Mouse (Mus musculus) liver (tissue): Measurements from ENCODE around the gene Col6a4.

ENCODE experiments used
- DNase-seq: peaks from one replicate; pipeline ENCODE4 v3.0.0-alpha.2; 2020; ENCODE audit warnings: mixed read lengths

The Col6a4 gene

DNA sequence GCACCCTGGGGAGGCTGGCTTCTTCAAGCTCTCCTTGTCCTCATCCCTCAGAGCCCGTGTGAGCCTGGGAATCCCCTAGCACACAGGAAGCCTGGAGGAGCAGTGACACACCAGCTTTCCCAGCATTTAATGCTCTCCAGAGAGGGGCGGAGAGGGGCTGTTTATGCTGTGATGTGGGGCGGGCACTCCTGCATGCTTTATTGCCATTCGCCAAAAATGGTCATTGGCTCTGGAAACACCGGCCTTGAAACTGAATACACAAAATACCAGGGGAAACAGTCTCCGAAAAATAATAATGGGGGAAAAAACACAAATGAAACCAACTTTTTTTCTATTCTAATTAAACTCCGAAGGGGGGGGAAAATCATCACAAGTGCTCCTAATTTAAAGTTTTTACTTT lies at the start of gene Col6a4:
Gene Col6a4, minus strand, starts transcription at position 101 of the 400 bp plus-strand sequence.
- DNase-seq = no peak

GRCm38 (mm10) chr9:106145582-106145981 lies 49.0 kb upstream of the Col6a4 start:
- no peak for DNase-seq

- DNase-seq = no peak
Measured at GRCm38 (mm10) chr9:106144176-106144575, 47.6 kb upstream of the Col6a4 start.

GRCm38 (mm10) chr9:106141955-106142354 lies 45.4 kb upstream of the Col6a4 start:
- no peak for DNase-seq

DNA sequence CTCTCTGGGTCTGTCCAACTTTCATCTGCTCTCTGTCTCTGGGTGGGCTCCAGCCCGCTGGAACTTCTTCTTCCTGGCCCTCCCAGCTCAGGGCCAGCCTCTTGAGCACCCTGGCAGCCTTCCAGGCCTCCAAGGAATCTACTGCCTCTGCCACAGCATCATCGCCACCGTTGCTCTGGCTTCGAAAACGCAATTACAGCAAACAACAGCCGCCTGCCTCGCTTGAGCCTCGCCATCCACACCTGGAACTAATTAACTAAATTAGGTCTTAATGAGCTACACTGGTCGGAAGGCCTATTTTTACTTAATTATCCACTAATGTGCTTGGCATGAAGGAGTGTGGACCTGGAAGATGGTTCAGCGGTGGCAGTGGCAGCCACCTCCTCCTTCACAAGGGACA lies 43.2 kb upstream of the Col6a4 start:
- DNase-seq = no peak

DNA sequence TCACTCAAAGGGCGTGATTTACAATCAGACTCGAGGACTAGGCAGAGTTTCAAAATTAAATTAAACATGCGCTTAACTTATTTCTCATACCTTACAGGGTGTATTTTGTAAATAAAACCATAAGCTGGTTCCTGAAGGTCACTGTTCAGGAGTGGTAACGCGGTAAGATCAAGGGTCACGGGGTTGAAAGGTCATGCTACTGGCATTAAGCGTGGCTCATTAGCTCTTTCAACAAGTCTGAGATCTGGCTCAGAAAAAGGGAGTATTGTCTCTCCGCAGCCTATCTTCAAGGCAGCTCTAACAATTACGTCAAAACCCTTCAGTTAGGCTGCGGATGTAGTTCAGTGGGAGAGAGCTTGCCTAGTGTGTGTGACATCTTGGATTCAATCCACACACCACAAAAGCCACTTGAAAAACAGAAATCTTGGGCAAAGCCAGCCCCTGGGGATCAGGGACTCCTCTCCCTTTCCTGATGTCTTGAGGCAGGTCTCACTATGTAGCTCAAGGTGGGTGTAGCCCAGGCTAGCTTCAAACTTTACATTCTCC lies 41.2 kb upstream of the Col6a4 start:
- no peak for DNase-seq

- DNase-seq = no peak
Measured at GRCm38 (mm10) chr9:106130250-106130649, 33.7 kb upstream of the Col6a4 start.

DNA sequence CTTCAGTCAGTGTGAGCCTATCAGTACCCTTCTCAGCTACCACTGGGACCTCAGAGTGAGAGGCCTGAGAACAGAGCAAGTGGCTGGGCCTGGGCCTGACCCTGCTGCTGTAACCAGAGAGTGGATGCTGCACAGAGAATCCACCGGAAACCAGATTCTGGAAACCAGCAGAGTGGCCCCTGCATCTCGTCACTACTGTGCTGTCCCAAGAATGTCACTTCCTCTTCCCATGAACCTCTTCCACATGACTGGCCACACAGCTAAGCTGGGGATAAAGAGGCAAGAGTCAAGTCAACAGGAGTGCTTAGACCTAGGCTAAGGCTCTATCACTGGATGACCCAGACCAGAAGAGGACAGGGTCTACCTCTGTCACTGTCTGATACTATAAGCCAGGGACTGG lies 32.5 kb upstream of the Col6a4 start:
- DNase-seq = no peak

GRCm38 (mm10) chr9:106126786-106127251 lies 30.2 kb upstream of the Col6a4 start:
- no peak for DNase-seq

DNA sequence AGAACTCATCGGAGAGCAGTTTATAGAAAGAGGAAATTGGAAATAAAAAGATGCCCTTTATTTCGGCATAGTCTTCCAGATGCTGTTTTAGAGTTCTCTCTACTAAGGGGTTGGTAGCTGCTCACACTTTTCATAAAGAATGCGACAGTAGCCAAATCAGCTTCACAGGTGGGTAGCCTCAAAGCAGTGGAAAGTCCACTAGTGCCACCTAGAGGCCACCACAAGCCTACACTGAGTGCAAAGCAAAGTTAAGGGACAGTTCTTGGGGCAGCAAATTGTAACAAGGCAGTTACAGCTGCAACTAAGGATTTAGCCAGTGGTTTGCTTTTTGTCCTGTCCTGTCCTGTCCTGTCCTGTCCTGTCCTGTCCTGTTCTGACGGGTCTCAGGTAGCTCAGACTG lies 27.0 kb upstream of the Col6a4 start:
- DNase-seq = peak; percentile 13

GRCm38 (mm10) chr9:106119075-106119474 lies 22.5 kb upstream of the Col6a4 start:
- DNase-seq = no peak

GRCm38 (mm10) chr9:106115801-106116424 lies 19.3 kb upstream of the Col6a4 start:
- no peak for DNase-seq

- peak; percentile 51 for DNase-seq
Measured at GRCm38 (mm10) chr9:106112770-106113423, 16.3 kb upstream of the Col6a4 start.

DNA sequence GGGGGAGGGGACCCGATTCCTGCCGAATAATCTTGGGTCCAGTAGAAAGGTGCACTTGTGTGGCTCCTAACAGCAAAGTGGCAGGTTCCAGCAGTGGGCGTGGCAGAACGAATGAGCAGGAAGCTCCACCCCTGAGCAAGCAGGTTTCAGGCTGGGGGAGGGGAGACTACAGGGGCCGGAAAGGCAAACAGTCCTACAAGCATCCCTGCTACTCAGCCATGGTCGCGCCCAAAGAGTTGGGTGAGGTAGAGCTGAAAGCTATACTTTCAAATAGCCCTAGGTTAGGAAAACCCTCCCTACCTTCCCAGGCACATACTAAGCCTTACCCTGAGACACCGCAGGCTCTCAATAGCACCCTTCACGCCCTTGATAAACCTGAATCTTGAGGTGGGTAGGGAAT lies 9.7 kb upstream of the Col6a4 start:
- no peak for DNase-seq

DNA sequence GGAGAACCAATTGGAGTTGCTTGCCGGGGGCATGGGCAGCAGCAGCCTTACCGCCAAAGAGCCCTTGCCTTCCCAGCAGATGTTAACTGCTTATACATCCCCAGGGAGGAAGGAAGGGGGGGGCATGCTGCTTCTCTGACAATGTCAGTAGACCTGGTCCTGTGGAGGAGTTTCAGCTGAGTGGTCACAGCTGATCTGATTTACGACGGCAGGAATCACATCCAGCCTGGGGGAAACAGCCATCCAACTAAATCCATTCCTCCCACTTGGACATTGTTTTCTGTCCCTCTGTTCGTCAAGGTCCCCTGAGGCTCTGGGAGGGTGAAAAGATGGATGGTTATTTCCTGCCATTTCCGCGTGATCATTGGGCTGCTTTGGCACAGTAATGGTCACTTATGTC lies 7.8 kb upstream of the Col6a4 start:
- DNase-seq = no peak

DNA sequence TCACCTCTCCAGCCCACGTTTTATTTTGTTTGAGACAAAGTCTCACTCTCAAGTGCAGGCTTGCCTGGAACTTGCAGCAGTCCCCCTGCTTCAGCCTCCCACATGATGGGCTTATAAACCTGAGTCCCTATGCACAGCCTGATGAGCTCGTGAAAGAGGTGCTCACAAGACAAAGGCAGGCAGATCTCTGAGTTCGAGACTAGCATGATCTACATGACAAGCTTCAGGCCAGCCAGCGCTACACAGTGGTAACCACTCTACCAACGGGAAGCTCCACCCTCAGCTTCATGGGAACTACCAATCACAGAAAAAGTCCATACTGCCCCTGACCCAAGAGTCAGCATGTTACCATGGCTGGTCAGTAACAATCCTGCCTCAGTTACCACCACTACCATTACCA lies 4.6 kb upstream of the Col6a4 start:
- no peak for DNase-seq

GRCm38 (mm10) chr9:106100262-106100661 lies 3.7 kb upstream of the Col6a4 start:
- no peak for DNase-seq

- DNase-seq = no peak
Measured at GRCm38 (mm10) chr9:106099379-106100021, 2.9 kb upstream of the Col6a4 start.

DNA sequence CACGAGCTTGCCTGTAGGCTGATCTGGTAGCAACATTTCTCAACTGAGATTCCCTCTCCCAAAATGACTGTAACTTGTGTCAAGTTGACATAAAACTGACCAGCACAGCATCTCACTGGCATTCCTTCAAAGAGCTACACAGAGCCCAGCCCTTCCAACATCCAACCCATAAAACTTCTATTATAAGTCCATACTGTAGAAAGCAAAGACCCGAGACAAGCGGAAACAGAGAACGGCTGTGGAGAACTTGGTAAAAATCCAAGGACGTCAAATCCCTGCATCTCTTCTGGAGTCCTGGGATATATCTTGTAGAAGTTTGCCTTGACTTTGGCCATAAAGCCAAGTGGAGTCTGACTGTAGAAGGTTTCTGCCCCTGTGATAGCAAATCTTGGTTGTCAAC lies 15.1 kb downstream of the Col6a4 start:
- DNase-seq = no peak

DNA sequence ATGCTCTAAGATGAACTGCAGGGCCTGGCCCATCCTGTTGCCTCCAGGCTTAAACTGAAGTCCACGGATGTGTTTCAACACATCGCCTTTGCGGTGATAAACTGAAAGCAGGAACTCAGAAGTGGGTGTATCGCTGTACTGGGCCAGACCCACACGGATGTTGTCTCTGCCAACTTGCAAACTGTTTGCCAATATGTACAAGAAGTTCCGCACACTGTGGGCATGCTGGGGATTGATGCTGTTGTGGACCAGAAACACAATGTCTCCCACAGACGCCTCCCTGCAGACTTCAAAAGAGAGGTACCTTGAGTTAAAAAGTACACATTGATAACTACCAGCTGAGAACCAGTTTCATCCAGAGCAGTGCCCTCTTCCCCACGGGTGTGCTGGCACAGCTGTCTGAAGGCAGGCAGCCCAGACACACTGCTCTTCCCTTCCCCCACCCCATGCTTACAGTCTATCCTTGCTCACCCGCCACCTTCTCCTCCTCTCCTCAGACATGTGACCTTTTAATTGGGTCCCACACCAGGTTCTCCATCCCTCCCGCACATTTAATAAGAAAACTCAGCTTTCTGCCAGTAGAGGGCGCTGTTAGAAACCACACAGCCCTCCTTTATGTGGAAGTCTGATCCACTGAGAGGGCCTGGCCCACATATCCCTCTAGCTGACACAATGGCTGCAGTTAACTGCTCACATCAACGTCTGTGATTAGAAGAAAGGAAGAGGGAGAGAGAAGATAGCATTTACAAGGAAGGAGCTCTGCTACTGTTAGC lies 16.1 kb downstream of the Col6a4 start:
- DNase-seq = peak; percentile 8

DNA sequence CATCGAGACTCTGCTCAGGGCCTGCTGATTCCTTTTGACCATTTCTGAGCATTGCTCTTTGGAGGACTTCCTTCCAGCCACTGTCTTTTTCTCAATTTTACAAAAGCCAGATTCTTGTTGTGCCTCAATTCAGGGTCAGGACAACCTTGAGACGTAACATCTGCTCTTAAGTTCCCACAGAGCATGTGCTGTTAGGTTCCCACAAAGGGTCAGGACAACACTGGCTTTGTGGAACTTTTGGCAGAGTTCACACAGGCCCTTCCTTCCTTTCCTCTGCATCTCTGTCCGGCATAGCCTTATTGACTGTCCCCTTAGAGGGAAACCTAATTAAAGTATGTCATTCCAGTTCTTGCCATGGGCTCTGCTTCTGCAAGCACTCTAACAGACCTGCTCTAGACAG lies 18.6 kb downstream of the Col6a4 start:
- no peak for DNase-seq

DNA sequence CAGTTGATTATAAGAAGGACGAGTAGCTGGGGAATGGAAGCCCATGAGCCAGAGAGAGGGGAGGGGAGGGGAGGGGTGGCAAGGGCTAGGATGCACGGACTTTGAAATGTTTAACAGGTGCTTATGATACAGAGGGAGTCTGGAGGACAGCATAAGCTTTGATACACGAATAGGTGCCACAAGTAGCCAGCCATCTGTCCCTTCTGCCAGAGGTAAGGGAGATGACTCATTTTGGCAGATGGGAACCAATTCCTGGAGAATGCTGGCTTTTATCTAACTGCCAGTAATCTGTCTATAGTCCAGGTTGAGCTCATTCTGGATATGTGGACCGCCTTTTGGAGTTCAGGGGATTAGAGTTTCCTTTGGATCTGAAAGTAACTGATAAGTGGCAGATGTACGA lies 20.3 kb downstream of the Col6a4 start:
- no peak for DNase-seq

GRCm38 (mm10) chr9:106073956-106074355 lies 22.6 kb downstream of the Col6a4 start:
- no peak for DNase-seq
